Mouse (Mus musculus) mouse trophoblast stem cell (cell line): Measurements from ENCODE around the gene Sbf2.
"Not testable (repeated sequence)": the region's sequence is repeated elsewhere in the genome, so short reads cannot be mapped to it uniquely, and the experiment has no call there.

Source experiments
- in situ Hi-C, 2 experiments: fragments of 300-500 bp; cut with MseI, MboI; formaldehyde crosslinking; loops; 2 replicates in 1 of 2; 3 replicates in 1 of 2; pipeline ENCODE4 v1.15.1; 2025

Sbf2 gene

DNA sequence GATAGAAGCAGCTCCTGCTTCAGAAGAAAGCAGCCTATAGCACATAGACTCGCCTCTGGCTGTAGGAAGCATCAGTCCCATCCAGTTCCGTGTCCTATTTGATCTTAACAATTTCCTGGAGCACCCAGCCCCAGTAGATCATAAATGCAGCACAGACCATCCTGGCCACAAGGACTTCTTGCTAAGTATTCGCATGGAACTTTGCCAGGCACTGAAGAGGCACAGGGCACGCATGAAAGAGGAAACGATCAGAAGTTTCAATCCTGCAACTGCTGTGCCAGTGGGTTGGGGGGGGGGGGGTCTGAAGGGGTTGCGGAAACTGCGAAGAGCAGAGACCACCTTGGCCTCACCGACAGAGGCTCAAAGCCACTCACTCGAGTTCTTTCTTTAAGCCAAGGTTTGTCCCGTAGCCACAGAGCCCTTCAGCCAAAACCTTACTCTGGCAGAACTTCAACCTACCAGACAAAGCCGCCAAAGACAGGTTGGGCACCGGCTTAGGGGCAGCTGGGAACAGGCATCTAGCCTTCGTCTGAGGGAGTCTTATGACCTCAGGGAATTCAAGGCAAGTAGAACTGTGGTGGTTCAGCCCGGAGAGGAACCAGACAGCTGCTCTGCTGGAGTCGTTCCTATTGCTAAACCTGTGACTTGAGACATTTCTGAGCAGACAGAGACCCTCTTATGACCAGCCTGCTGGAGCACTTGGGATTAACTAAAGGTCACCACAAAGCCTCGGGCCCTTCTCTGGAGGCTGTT is 16.6 kb upstream of the Sbf2 start:
- in situ Hi-C loops, result loop anchor here (10.0 to 25.0 kb wide), 2 partner anchors 327 to 344 kb away; no protein-coding TSS in a partner anchor

DNA sequence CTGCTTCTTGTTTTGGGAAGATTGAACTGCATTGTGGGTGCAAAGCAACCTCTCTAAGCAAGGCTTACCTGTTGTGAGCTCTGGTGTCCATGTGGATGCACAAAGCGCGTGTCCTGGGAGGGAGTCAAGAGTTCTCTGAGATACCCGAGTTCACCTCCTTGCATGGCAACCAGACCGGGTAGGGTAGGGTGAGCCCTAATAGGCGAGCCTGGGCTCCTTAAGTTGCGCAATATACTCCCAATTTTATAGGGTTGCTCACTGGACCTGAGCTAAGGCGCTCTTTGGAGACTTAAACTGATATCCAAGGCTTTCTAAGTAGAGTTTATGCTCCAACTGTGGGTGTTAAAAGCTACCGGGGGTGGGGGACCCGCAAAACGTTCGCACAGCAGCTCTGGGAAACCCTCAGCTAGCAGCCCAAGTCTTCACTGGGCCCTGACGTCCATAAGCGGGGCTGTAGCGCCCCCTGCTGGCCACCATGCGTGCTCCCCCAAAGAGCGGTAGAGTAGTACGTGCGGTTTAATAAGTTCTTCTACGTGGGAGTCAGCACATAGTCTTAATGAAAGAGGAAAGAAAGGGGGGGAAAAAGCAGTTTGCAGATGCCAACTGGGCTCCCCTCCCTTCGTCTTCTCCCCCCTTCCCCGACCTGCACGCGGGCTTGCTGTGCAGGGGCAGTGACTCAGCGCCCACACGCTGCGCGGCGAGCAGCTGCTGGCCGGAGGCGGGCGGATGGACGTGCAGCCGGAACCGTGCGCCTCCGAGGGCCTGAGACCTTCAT is 15.4 kb upstream of the Sbf2 start:
- in situ Hi-C loops, result loop anchor here (10.0 to 25.0 kb wide), 3 partner anchors 325 to 345 kb away; no protein-coding TSS in a partner anchor

DNA sequence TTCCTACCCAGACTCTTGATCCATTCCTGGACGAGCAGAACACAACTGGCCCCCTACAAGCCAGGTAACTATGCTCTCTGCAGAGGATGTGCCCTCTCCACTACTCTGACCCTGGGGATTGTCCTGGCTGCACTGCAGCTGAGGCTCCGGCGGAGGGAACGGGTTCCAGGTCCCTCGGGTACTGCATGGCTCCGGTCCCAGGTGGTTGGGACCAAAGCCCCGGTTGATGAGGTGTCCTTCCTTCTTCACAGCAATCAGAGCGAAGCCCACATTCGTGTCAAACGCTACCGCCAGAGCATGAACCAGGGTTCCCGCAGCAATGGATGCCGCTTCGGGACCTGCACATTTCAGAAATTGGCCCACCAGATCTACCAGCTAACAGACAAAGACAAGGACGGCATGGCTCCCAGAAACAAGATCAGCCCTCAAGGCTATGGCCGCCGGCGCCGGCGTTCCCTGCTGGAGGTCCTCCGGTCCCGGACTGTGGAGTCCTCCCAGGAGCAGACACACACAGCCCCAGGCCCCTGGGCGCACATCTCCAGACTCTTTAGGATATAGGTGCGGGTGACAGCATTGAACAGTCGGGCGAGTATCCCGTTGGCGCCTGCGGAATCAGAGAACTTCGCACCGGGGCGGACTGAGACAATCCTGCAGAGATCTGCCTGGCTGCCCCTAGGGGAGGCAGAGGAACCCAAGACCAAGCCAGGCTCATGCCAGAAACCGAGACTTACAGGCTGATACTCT is 14.1 kb upstream of the Sbf2 start:
- in situ Hi-C loops, result loop anchor here (10.0 to 25.0 kb wide), 2 partner anchors 341 to 344 kb away; no protein-coding TSS in a partner anchor

DNA sequence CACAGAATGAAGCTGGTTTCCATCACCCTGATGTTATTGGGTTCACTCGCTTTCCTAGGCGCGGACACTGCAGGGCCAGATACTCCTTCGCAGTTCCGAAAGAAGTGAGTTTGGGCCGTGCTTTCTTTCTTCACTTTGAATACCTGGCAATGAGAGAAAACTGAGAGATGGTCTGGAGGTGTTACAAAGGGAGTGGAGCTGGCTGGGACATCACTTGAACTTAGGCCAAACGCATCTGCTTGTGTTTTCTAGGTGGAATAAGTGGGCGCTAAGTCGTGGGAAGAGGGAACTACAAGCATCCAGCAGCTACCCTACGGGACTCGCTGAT is 13.5 kb upstream of the Sbf2 start:
- in situ Hi-C loops, result loop anchor here (10.0 to 25.0 kb wide), 2 partner anchors 341 to 343 kb away; no protein-coding TSS in a partner anchor

DNA sequence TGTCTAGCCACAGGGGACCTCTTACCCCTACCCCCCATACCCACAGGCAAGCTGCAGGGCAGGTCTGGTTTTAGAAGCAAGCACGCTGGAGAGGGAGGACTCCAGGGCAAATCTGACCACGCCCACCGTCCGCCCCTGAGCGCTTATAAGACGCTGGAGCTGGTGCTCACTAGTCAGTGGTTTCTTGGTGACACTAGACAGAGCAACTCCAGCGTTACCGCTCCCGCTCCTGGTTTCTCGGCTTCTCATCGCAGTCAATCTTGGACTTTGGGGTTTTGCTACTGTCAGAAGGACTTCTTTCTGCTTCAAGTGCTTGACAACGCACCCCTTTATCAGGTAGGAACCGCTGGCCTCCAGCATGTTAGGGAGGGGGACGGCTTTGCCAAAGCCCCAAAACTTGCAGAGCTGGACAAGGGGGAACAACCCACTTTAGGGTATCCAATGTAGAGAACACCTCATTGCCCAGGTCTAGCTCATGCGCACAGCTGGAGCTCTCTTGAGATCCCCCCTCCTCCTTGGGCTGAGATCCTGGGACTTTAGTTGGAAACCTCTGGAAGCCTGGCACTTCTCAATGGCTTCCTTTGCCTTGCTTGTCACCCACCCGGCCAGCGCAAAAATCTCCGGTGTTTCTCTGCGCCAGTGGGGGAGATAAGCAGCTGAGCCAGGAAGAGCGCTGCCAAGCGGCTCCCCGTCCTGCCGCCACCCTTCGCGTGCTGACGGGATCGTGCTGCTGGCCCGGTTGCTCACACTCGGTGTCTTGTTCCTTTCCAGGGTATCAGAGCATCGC is 13.0 kb upstream of the Sbf2 start, which contains the start of gene Adm:
Gene Adm (plus strand): TSS at position 176 of the 787 bp plus-strand sequence.
- in situ Hi-C loops, result loop anchor here (10.0 to 25.0 kb wide), 2 partner anchors 340 to 343 kb away; no protein-coding TSS in a partner anchor

DNA sequence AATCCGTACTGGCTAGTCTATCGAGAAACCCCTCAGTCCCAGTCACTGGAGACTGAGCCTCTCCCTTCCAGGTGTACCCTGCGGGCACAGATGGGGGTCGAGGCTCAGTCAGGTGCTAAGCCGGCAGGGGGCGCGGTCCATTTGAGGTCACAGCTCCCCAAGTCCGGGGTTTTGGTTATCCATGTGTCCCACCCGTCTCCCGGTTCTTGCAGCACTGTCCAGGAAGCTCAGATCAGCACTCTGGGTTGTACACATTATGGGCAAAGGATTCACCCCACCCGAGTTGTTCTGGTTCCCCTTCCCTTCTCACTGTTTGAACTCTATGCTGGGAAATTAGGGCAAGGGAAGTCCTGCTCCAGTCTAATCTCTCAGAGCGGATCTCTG is 12.4 kb upstream of the Sbf2 start:
- in situ Hi-C loops, result loop anchor here (10.0 to 25.0 kb wide), 2 partner anchors 340 to 342 kb away; no protein-coding TSS in a partner anchor

DNA sequence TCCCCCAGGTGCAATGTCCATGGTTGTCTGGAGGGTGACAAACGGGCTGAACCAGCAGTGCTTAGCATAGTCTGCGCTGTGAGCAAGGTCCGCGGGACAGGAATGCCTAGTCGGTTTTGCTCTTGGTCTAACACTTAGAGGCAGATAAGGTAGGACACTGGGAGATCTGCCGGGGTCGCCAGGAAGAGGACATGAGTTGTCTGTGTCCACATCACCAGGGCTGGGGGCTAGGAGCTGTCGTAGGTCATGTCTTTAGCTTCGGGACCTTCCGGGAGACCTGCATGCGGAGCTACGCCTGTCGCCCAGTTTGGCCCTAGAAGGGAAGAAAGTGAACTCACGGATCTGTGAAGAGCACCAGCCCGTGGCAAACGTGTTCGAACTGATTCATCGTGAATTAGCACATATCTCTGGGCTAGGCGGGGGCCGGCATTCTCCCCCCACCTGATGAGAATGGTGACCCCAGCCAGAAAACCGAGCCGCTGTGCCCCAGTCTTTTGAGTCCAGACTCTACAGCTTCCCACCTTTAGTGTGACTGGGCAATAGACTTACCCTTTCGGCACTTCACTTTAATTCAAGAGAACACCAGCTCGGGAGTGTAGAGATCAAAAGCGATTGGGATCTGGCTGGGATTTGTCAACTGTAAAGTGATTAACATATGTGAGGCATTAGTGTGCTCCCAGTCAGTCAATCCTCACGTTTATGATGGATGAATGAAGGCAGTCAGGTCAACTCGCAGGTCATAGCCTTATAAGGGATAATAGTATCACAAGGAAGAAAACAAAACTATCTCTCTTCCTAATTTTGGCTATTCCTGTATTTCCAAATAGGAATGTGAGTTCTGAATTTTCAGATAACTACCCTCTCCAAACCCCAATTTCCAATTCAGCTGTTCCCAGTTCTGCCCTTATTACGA is 11.7 kb upstream of the Sbf2 start:
- in situ Hi-C loops, result loop anchor here (10.0 to 25.0 kb wide), 2 partner anchors 339 to 342 kb away; no protein-coding TSS in a partner anchor

DNA sequence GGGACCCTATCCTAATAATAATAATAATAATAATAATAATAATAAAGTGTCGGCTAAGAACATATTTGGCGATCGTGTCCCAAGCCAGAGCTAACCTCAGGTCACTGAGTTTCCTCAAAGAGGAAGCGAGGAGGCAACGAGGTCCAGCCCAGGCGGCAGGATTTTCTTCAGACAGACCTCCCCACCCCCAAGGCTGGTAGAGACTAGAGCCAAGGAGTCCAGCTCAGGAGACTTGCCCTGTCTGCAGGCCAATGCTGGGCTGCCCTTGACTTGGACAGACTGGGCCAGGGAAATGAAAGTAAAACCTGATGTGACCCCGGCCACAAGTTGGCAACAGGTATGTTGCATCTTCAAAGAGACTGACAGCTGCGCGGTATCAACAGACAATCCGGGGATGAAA is 10.8 kb upstream of the Sbf2 start:
- in situ Hi-C loops, result loop anchor here (10.0 to 25.0 kb wide), 2 partner anchors 338 to 341 kb away; no protein-coding TSS in a partner anchor

DNA sequence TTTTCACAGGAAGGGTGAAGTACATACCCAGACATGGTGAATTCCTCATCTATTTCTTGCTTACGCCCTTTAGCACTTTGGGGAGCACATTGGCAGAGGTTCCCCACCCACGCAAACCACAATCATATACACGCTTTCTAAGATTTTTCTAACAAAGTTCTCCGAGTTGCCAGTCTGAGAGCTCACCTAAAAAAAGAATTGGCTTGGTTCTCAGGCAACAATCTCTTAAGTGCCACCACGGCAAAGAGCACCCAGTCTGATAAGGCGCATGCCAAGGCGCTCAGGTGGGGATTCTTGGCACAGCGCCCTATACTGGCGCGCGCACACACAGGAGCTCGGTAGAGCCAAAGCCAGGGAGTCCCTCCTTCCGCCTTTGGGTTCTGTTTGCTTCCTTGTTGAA is 10.2 kb upstream of the Sbf2 start:
- in situ Hi-C loops, result loop anchor here (10.0 to 25.0 kb wide), 2 partner anchors 338 to 340 kb away; no protein-coding TSS in a partner anchor

DNA sequence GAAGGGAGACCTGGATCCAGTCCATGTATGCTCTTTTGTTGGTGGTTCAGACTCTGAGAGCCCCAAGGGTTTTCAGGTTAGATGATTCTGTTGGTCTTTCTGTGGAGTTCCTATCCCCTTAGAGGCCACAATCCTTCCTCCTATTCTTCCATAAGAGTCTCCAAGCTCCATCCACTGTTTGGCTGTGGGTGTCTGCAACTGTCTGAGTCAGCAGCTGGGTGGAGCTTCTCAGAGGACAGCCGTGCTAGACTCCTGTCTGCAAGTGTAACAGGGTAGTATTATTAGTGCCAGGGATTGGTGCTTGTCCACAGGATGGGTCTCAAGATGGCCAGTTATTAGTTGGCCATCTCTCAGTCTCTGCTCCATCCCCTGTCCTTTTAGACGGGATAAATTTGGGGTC is 9.3 kb upstream of the Sbf2 start:
- in situ Hi-C loops, result loop anchor here in 1 of 2 experiments (10.0 kb wide), 1 partner anchor 339 kb away; no protein-coding TSS in a partner anchor

DNA sequence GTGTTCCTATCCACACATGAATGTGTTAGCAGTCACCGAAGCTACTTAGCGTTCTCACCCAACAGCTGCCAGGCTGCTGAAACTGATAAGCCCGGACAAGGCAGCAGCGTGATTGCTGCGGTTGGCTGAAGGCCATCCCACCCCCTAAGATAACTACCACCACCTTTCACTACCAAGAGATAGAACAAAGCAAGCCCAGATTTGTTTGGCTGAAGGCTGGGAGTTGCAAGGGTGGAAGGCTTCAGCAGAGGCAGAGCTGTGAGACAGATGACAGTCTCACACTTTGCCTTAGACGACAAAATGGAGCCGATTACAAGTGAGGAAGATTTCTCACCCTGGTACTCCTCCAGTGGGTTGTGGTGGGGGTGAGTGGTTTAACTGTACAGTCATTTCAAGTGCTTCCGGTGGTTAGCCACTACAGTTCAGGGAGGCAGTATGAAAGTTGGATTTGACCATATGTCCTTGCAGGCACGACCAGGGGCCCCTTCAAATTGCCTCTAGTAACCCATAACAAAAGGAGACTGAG is 4.4 kb upstream of the Sbf2 start:
- in situ Hi-C loops, result no loop called here

DNA sequence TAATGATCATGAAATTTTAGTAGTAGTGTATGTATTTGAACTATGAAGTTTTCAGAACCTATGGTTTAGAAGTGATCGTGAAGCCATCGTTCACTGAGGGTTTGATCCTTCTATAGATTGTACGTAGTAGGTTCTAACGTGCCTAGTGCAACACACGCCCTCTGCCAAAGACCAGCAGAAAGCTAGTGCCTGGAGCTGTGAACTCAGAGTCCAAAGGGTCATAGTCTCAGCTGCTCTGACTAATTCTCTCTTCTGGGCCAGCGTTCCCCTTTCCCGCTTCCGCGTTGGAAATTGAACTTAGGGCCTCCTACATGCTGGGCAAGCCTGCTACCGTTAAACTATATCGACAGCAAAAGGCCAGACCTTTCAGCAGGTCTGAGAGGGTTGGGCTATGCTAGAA is 1.1 kb upstream of the Sbf2 start:
- in situ Hi-C loops, result no loop called here

DNA sequence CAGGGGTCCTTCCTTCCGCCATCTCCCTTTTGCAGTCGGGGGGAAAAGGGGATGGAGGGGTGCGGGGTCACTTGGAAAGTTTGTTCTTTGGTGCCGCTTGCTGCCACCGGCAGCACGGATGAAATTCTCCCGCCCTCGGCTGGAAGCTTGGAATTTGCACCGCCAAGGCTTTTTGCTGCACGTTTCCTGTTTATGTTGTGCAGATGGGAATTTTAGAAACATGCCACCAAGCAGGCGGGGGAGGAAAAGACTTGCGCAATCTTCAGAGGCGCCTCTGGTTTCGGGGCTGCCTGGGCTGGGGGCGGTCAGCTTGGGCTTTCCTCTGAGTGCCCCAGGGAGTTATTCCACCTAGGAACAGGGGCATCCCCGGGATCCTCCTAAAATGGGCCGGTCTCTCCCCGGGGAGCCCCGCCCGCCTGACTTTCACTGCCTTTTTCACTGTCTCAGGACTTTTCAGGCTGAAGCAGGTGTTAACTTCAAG is 469 bp upstream of the Sbf2 start:
- in situ Hi-C loops, result no loop called here

DNA sequence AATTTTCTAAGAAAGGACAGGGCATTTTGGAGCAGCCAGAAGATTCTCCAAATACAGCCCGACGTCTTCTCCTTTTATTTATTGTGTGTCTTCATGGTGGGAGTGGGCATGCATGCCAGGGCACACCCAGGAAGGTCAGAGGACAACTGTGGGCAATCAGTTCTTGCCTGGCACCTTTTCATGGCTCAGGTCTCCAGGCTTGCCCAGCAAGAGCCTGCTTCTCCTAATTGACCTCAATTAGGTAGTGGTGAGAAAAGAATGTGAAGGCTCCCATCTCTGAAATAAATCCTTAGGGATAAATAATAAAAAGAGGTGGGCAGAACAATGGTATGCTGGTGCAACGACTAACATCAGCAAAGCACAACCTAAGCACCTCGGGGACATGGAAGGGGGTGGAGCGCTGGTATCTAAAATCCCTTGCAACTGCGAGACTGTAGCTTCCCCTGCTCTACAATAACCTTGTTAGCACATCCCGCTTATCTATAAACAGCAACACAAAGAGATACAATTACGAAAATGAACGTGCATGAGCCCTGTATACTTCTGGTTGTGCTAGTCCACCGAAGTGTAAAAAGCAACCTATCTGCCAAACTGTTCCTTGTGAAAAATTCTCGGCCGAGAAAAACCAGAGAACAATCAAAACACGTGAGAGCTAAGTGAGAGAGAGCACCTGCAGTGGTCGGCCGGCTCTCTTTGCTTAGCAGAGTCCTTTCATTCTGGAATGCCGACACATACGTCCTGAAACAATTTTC is 1.2 kb downstream of the Sbf2 start:
- in situ Hi-C loops, result no loop called here

DNA sequence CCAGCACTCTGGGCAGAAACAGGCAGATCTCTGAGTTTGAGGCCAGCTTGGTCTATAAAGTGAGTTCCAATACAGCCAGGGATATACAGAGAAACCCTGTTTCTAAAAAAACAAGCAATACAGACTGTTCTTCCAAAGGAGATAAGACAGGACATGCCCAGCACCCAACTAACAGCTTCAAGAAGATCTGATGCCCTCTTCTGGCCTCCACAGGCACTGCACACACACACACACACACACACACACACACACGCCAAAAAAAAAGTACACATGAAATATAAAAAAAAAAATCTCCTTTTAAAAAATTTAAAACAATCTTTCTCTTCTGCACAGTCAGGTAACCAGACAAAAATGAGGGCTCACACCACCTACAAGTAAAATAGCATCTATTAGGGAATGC is 7.8 kb downstream of the Sbf2 start:
- in situ Hi-C loops, result no loop called here

DNA sequence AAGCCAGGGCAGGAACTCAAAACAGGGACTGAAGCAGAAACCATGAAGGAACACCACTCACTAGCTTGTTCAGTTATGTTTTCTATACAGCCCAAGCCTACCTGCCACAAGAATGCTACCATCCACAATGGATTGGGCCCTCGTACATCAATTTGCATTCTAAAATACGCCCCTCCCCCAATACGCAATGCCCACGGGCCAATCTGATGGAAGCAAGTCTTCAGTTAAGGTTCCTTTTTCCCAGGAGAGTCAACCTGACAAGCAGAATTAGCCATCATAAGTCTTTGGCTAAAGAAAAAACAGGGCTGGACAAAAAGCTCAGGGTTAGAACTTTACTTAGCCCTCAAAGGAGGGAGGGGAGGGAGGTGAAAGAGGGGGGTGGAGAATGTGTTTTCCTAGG is 9.2 kb downstream of the Sbf2 start:
- in situ Hi-C loops, result no loop called here

DNA sequence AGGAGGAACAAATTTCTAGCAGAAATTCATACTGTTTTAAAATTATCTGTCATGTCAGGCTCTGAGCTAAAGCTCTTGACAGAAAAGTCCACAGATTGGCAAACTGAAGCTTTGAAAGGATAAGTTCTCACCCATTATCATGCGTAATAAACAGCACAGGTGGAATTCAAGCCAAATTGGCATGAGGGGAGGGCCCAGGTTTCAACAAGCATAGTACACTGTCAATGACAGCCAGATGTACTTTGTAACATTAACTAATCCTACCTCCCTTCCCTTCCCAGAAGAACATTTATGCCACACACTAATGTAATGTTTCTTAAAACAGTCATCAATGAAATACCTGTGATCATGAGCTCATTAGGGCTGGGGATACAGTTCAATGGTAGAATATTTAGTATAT is 17.6 kb downstream of the Sbf2 start:
- in situ Hi-C loops, result no loop called here

DNA sequence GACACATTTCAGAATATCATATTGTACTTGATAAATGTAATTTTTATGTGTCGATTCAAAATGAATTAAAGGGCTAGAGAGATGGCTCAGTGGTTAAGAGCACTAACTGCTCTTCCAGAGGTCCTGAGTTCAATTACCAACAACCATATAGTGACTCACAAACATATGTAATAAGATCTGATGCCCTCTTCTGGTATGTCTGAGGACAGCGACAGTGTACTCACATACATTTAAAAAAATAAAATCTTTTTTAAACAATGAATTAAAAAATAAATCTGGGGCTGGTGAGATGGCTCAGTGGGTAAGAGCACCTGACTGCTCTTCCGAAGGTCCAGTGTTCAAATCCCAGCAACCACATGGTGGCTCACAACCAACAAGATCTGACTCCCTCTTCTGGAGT is 20.7 kb downstream of the Sbf2 start:
- in situ Hi-C loops, result not testable (repeated sequence)

DNA sequence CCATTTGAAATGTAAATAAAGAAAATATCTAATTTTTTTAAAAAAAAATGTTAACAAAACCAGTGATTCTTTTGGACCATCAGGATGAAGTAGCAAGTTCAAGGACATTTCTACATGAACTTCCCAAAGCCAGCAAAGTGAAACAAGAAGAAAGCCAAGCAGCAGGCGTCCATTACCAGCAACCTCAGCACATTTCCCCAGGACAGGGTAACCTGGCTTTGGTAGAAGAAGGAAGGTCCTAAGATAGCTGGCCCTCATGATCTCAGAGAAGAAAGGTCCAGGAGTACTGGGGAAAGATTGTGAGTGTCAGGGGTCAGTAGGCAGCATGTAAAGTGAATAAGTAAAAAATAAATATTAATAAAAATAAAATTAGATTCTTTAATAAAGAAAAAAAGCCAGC is 27.0 kb downstream of the Sbf2 start:
- in situ Hi-C loops, result no loop called here
